Mouse (Mus musculus): ENCODE data around the gene Bcl2.

DNA sequence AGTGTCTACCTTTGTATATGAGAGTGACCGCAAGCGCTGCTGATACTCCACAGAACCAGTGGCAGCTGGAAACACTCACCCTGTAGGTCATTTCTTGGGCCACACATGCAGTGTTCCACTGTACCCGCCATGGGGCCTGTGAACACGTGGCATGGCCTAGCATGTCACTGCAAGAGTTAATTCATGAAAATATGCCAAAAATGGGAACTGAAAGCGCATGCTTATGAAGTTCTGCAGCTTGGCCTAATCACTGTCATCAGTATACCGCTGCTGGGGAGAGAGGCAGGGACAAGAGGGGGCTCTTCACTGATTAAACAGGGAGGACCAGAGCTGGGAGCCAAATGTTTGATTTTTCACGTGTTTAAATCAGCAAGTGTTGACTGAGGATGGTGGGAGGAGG is 161.2 kb downstream of the Bcl2 start:
- TF ChIP-seq TAL1 (IDR thresholded peaks at IDR 0.05; ENCODE audit: low read length) (no peak), GATA1 (IDR thresholded peaks at IDR 0.05; ENCODE audit: low read depth, low read length) (no peak), ZC3H11A (IDR thresholded peaks at IDR 0.05; ENCODE audit: low read depth, low read length) (no peak), CTCF (IDR thresholded peaks at IDR 0.05 in 2 of 3, conservative IDR thresholded peaks at IDR 0.05 in 1 of 3; ENCODE audit: control insufficient read depth in 1 of 3, insufficient read depth in 1 of 3, low read depth in 2 of 3, low read length in 3 of 3, poor library complexity in 1 of 3, severe bottlenecking in 1 of 3) (no peak)
